Mouse (Mus musculus) heart, embryonic 11.5 days (tissue): ENCODE results near the gene Fa2h. TPM values are rescaled to one million over a fixed set of nuclear protein-coding genes. Genes with fewer than 3 reads are reported as not detected.
"Not testable (repeated sequence)": the region's sequence is repeated elsewhere in the genome, so short reads cannot be mapped to it uniquely, and the experiment has no call there.

Experiments
- ATAC-seq: fragments of 200-750 bp; cut with Nextera tagmentation; replicated peaks from 2 replicates; pipeline ENCODE4 v1.8.0; 2017; ENCODE audit warnings: moderate library complexity; ENCODE audit not compliant: insufficient number of reproducible peaks, low FRiP score, low TSS enrichment
- H3K27ac ChIP-seq: fragments of 300-500 bp; sonication (generic); 2 replicates; pipeline ENCODE4 v1.5.1; 2014; ENCODE audit warnings: mild to moderate bottlenecking, low read depth, low read length
- H3K27me3 ChIP-seq: fragments of 300-500 bp; sonication (generic); 2 replicates; pipeline ENCODE4 v1.6.1; 2014; ENCODE audit warnings: mild to moderate bottlenecking, low read length, mixed read lengths; ENCODE audit not compliant: control insufficient read depth, insufficient read depth
- H3K36me3 ChIP-seq: fragments of 300-500 bp; sonication (generic); 2 replicates; pipeline ENCODE4 v1.6.1; 2014; ENCODE audit warnings: mild to moderate bottlenecking, low read length, moderate library complexity, mixed read lengths; ENCODE audit not compliant: control insufficient read depth, insufficient read depth
- H3K4me1 ChIP-seq: fragments of 300-500 bp; sonication (generic); 2 replicates; pipeline ENCODE4 v1.6.1; 2014; ENCODE audit warnings: low read length; ENCODE audit not compliant: control insufficient read depth, insufficient read depth
- H3K4me2 ChIP-seq: fragments of 300-500 bp; sonication (generic); 2 replicates; pipeline ENCODE4 v1.6.1; 2014; ENCODE audit warnings: mild to moderate bottlenecking, moderate library complexity
- H3K4me3 ChIP-seq: fragments of 300-500 bp; sonication (generic); 2 replicates; pipeline ENCODE4 v1.5.1; 2014; ENCODE audit warnings: low read depth, low read length
- H3K9ac ChIP-seq: fragments of 300-500 bp; sonication (generic); 2 replicates; pipeline ENCODE4 v1.6.1; 2014; ENCODE audit warnings: mild to moderate bottlenecking, low read depth, low read length, moderate library complexity
- H3K9me3 ChIP-seq: fragments of 300-500 bp; sonication (generic); replicated peaks from 2 replicates; pipeline ENCODE4 v1.6.1; 2016; ENCODE audit warnings: low read length; ENCODE audit not compliant: control insufficient read depth
- WGBS: fragments of 180-500 bp; shearing (Covaris S2); extraction: QIAGEN DNeasy Blood & Tissue Kit; methylation state at CpG from one replicate; pipeline ENCODE4 v1.1.7; 2014; ENCODE audit not compliant: insufficient replicate concordance; 5-methylcytosine and 5-hydroxymethylcytosine counted together
- polyA plus RNA-seq: library from polyadenylated mRNA; unstranded; fragments of >200 nt; fragmentation: Nextera tagmentation; extraction: Ambion mirVana; gene quantifications from 2 replicates; pipeline ENCODE4 v1.2.1, GENCODE M21; 2014

Gene Fa2h
- polyA plus RNA-seq, 1 experiment from 2014 or later, result 0.07 TPM

DNA sequence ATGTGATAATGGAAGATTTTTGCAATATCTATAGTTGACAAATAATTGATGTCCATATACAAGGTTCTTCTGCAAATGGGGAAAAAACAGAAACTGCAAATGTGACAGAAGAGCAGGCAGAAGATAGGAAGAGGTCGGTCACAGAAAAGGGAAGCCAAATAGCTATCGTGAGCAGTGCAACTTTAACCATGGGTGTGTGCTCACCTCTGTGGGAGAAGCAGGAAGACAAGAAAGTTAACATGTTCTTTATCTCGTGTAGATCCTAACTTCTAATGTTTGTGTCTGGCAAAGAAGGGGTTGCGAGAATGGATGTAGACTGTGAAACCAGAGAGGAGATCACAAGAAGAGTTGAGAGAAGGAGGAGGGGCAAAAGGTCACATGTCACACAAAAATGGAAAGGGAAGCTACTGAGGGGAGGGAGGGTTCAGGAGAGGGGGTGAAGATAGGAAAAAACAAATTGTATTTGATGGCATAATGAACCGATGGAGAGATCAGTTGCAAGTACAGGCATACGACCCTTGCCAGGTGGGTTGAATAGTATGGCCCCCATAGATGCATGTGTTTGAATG, 68.3 kb downstream of the Fa2h start:
- H3K9ac ChIP-seq, result no peak overlapping the region
- 78% methylated on average over 6 of the region's 6 CpGs for WGBS
- no peaks in the 10 kb centered on the region for H3K36me3 ChIP-seq
- no peak for ATAC-seq
- no peaks in the 10 kb centered on the region for H3K4me1 ChIP-seq
- H3K4me3 ChIP-seq, result no peak overlapping the region
- H3K9me3 ChIP-seq, result no peaks in the 10 kb centered on the region
- no peaks in the 10 kb centered on the region for H3K27me3 ChIP-seq
- H3K4me2 ChIP-seq, result no peak overlapping the region
- no peak overlapping the region for H3K27ac ChIP-seq

DNA sequence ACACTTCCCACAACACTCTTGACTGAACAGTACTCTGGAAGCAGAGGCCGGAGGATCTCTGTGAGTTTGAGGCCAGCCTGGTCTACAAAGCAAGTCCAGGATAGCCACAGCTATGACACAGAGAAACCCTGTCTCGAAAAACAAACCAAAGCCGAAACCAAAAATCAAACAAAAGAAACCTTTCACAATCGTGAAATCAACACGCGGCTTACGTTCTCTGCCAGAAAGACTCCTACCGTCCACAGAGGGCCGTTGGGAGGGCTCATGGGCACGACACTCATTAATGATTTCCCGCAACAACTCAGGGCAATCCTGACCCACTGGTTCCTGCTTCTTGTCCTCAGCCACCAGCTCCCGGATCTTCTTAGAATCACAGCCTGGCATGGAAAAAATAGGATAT, 78.9 kb downstream of the Fa2h start:
- Histone ChIP-seq H3K4me1 (no peaks in the 10 kb centered on the region), H3K4me2 (no peak overlapping the region), H3K9ac (no peak overlapping the region), H3K36me3 (no peaks in the 10 kb centered on the region), H3K27ac (no peak overlapping the region), H3K27me3 (peaks cover 3% of the 10 kb centered on the region; the same call in 1 of the 2 replicates), H3K9me3 (no peaks in the 10 kb centered on the region), H3K4me3 (no peak overlapping the region)
- ATAC-seq, result no peak
- 85% methylated on average over 12 of the region's 12 CpGs for WGBS

DNA sequence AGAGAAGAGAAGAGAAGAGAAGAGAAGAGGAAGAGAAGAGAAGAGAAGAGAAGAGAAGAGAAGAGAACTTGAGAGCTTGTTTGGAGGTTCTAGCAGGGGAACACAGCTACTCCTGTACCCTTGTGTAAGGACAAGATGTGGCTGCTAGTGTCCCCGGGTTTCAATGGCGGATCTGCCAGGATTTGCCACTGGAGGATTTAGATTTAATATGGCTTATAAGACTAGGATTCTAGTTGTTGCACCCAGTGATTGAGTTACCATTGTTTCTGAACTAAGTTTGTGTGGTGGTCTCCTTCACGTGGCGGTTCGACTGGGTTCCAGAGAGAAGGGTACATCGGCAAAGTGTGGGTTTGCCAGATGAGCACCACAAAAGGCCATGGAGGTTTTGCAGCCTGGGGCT, 79.7 kb downstream of the Fa2h start:
- H3K9me3 ChIP-seq, H3K4me2 ChIP-seq, H3K27me3 ChIP-seq, H3K4me1 ChIP-seq, H3K9ac ChIP-seq, H3K36me3 ChIP-seq, H3K4me3 ChIP-seq, H3K27ac ChIP-seq, ATAC-seq: not testable (repeated sequence)
- 93% methylated on average over 6 of the region's 6 CpGs for WGBS

DNA sequence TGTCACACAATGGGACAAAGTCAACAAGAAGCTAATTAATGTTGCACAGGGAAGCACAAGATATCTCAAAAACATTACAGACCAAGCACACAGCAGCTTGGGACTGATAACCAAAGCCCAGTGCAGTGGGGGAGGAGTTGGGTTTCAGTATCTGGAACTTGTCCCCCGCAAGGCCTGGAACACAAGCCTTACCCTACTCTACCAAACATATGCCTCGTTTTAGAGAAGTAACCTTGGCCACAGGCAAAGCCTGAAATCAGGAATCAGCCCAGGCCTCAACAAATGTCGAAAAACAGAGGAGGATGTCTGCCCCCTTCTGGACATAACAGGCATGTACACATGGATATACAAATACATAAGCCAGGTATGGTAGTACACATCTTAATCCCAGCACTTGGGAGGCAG, 80.9 kb downstream of the Fa2h start:
- Histone ChIP-seq H3K9me3 (no peaks in the 10 kb centered on the region), H3K4me1 (no peaks in the 10 kb centered on the region), H3K27ac (no peak overlapping the region), H3K9ac (no peak overlapping the region), H3K36me3 (no peaks in the 10 kb centered on the region), H3K27me3 (no peaks in the 10 kb centered on the region), H3K4me2 (no peak overlapping the region), H3K4me3 (no peak overlapping the region)
- WGBS, result 65% methylated on average over 3 of the region's 3 CpGs
- no peak; the same call in 1 of the 2 replicates for ATAC-seq

DNA sequence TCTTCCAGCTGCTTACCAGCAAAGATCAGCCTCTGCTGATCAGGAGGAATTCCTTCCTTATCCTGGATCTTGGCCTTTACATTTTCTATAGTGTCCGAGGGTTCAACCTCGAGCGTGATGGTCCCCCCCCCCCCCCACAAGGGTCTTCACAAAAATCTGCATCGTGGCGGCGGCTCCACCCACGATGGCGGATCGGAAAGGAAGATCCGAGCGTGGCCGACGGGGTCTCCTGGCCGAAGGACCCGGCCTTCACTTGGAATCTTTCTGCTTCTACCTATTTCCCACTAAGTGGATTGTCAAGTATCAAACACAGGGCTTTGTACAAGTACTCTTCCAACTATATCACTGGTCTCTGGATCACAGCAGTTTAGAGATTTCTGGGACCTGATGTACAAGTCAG, 83.6 kb downstream of the Fa2h start:
- 75% methylated on average over 15 of the region's 15 CpGs for WGBS
- H3K4me3 ChIP-seq, H3K4me2 ChIP-seq, H3K27ac ChIP-seq, H3K36me3 ChIP-seq, H3K27me3 ChIP-seq, H3K4me1 ChIP-seq, H3K9ac ChIP-seq, H3K9me3 ChIP-seq, ATAC-seq: not testable (repeated sequence)

DNA sequence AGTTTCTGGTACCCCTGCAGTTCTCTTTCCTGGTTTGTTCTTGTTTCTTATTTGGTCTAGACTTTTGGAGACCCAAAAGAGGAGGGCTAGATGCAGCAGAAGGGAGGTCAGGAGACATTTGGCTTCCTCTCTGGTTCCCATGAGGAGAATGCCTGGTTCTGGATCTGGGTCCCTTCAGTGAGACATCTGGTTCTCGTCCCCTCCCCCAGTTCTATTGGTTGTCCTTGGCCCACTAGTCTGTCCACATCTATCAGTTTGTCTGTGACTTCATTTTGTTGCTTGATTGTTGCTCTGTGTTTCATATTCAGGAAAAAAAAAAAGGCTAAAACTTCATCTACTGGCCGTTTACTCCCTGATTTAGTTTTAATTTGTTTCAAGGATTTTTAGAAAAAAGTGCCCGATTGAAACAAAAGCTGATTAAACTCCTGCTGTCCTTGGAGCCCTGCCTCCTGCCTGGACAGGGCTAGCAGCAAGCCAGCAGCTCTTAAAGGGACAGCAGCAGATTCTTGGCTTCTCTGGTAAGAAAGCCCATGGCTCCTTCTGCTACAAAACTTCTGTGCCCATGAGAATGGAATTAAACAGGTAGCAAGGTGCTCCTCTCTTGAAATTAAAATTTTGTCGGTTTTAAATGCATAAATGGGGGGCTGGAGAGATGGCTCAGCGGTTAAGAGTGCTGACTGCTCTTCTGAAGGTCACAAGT, 88.4 kb downstream of the Fa2h start:
- WGBS, result 22% methylated on average over 5 of the region's 5 CpGs
- no peak overlapping the region for H3K4me3 ChIP-seq
- no peaks in the 10 kb centered on the region for H3K36me3 ChIP-seq
- no peak for ATAC-seq
- H3K27me3 ChIP-seq, result no peaks in the 10 kb centered on the region
- no peak overlapping the region for H3K27ac ChIP-seq
- no peaks in the 10 kb centered on the region for H3K9me3 ChIP-seq
- no peak overlapping the region for H3K9ac ChIP-seq
- no peak overlapping the region for H3K4me2 ChIP-seq
- 0 out of 2 replicates have a peak, but pooled peaks cover 3% of the 10 kb centered on the region for H3K4me1 ChIP-seq

DNA sequence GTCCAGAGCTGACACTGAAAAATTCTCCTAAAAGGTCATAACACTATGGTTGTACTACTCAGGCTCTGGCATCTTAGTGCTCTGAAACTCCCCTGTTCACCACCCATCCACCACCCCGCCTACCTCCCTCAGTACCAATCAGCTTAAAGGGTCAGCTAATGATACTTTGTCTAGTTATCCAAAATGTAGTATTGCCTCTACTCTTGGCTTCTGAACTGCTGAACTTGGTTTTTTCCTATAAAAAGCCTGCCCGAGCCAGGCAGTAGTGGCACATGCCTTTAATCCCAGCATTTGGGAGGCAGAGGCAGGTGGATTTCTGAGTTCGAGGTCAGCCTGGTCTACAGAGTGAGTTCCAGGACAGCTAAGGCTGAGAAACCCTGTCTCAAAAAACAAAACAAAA, 89.3 kb downstream of the Fa2h start:
- Histone ChIP-seq H3K4me1 (0 out of 2 replicates have a peak, but pooled peaks cover 3% of the 10 kb centered on the region), H3K9me3 (no peaks in the 10 kb centered on the region), H3K27ac (no peak overlapping the region), H3K9ac (no peak overlapping the region), H3K27me3 (no peaks in the 10 kb centered on the region), H3K4me2 (no peak overlapping the region), H3K36me3 (no peaks in the 10 kb centered on the region), H3K4me3 (no peak overlapping the region)
- 88% methylated on average over 3 of the region's 3 CpGs for WGBS
- ATAC-seq, result no peak

DNA sequence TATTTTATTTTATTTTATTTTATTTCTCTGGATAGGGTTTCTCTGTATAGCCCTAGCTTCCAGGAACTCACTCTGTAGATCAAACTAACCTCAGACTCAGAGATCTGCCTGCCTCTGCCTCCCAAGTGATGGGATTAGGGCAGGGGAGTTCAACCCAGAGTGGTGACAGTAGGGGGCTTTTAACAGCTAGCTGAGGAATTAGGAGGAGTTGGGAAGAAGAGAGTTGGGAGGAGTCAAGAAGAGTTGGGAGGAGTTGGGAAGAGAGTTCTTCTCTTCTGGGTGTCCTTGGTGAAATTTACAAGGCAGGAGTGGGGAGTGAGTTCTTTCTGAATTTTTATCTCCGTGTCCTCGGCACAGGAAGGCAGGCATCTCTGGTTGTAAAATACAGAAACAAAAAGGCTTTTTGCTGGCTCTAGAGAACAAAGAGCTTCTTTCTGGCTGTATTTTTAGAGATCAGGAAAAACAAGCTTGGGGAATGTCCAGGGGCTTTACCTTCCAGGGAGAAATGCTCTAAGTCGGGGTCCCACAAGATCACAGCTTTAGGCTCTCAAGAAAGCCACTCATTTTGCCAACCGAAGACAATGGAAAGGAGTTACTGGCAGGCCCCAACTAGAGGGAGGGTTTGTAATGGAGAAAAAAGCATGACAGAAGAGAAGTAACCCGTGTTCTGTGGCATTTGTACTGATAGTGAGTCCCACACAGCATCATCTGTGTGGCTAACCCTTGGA, 90.4 kb downstream of the Fa2h start:
- not testable (repeated sequence) for H3K9me3 ChIP-seq, H3K4me2 ChIP-seq, H3K4me3 ChIP-seq, H3K9ac ChIP-seq, H3K27ac ChIP-seq, H3K27me3 ChIP-seq, ATAC-seq, H3K36me3 ChIP-seq, H3K4me1 ChIP-seq
- WGBS, result 69% methylated on average over 5 of the region's 5 CpGs
